Mouse (Mus musculus): Measurements from ENCODE around the gene Ttc7. TPM values are rescaled to one million over a fixed set of nuclear protein-coding genes. Genes with fewer than 3 reads are reported as not detected.
A peak's percentile ranks its signal among the peaks of the same experiment; 100 is the strongest.

Ttc7 gene
- polyA plus RNA-seq, 1 experiment from 2014 or later: 4.9 TPM

DNA sequence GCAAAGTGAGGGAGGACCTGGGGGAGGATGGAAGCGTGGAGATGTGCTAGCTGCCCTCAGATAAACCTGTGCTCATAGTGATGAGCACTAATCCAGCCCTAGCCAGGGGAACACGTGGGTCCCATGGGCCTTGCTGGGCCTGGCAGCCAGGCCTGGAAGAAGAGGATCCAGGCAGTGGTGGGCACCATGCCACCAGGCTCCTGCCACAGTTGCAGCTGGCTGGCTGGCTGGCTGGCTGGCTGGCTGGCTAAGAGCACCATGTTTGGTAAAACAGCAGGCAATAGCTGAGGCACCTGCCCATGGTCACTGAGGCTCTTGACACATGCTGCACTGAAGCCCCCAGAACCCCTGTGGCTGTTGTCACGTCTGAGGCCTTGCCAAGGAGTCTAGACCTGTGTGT is 85.0 kb downstream of the Ttc7 start:
- WGBS: 63% methylated on average over 3 of the region's 3 CpGs
- 0 out of 2 replicates have a peak, but pooled peaks have one; percentile 13 for ATAC-seq (replicated peaks)
- Histone ChIP-seq H3K27ac (0 out of 2 replicates have a peak overlapping the region, but pooled peaks have one; percentile 4), H3K27me3 (replicated peaks) (no peaks in the 10 kb centered on the region), H3K9ac (no peak overlapping the region), H3K4me1 (peaks cover 41% of the 10 kb centered on the region), H3K9me3 (no peaks in the 10 kb centered on the region), H3K4me2 (no peak overlapping the region), H3K4me3 (no peak overlapping the region), H3K36me3 (replicated peaks) (no peaks in the 10 kb centered on the region)

DNA sequence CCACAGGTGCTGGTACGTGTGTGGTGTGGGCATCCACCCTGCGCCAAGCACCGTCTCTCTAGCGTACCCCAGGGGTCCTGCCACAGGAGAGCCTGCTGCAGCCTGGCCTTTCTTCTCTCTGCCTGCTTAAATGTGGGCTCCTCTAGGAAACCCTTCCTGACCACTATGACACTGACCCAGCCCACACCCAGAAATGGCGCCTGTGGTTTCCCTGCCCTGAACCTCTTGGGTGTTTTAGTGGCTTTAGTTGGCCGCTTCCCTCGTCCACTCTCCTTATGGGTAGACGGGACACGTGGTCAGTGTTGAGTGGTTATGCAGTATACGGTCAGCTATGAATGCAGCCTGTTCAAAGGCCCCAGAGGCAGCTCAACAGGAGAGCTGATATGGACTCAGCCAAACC is 85.8 kb downstream of the Ttc7 start:
- Histone ChIP-seq H3K4me2 (no peak overlapping the region), H3K9me3 (no peaks in the 10 kb centered on the region), H3K4me3 (no peak overlapping the region), H3K9ac (no peak overlapping the region), H3K36me3 (replicated peaks) (no peaks in the 10 kb centered on the region), H3K27me3 (replicated peaks) (no peaks in the 10 kb centered on the region), H3K4me1 (peaks cover 48% of the 10 kb centered on the region), H3K27ac (no peak overlapping the region)
- no peak for ATAC-seq (replicated peaks)
- WGBS: 87% methylated on average over 10 of the region's 10 CpGs

DNA sequence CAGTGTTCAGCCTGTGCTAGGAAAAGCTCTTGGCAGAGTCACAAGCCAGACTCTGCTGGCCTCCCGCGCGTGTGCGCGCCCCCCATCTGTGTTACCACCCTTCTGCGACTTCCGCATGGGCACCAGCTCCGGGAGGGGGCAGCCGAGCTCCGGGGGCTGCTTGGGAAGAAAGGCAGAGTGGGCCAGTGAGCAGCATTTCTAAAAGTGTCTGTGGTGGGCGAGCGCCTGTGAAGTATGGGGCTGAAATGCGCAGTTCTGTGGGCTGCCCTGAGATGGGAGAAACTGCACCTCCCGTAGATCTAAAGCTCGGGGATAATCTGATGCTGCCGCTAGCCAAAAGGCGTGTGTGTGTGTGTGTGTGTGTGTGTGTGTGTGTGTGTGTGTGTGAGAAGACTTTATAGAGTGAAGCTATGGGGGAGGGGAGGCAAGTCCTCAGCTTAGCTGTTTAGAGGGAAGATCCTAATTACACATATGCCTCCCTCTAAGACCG is 86.6 kb downstream of the Ttc7 start:
- Histone ChIP-seq H3K4me1 (peaks cover 48% of the 10 kb centered on the region), H3K27ac (no peak overlapping the region), H3K27me3 (replicated peaks) (no peaks in the 10 kb centered on the region), H3K36me3 (replicated peaks) (no peaks in the 10 kb centered on the region), H3K9me3 (no peaks in the 10 kb centered on the region), H3K9ac (no peak overlapping the region), H3K4me2 (no peak overlapping the region), H3K4me3 (no peak overlapping the region)
- 59% methylated on average over 18 of the region's 18 CpGs for WGBS
- peak; percentile 25; the same call in 1 of the 2 replicates for ATAC-seq (replicated peaks)

- WGBS: 46% methylated on average over 7 of the region's 7 CpGs
- Histone ChIP-seq H3K36me3 (replicated peaks) (no peaks in the 10 kb centered on the region), H3K4me2 (no peak overlapping the region), H3K4me1 (peaks cover 45% of the 10 kb centered on the region), H3K9me3 (no peaks in the 10 kb centered on the region), H3K27ac (peak overlapping the region; percentile 79), H3K9ac (no peak overlapping the region), H3K27me3 (replicated peaks) (no peaks in the 10 kb centered on the region), H3K4me3 (no peak overlapping the region)
- peak; percentile 34; the same call in 1 of the 2 replicates for ATAC-seq (replicated peaks)
These were observed 89.5 kb downstream of the Ttc7 start for GRCm38 (mm10) chr17:87372189-87372588.

DNA sequence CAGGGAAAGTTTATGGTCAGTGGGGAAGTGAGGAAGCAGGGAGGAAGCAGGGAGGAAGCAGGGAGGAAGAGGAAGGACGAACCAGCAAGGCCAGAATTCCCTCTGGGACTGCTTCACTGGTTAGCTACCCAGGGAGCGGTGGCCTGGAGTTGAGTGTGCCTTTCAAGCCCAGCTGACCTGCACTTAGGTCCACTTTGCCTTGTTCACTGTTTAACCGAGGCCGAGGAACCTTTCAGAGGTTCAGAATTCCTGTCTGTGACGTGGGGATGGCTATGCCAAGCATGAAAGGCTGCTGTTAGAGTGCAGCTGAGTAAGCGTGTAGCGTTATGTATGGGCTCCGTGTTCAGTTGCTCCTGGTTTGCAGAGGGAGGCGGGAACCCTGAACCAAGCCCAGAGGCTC is 90.6 kb downstream of the Ttc7 start:
- Histone ChIP-seq H3K27me3 (replicated peaks) (no peaks in the 10 kb centered on the region), H3K9me3 (no peaks in the 10 kb centered on the region), H3K4me1 (peaks cover 46% of the 10 kb centered on the region), H3K4me2 (no peak overlapping the region), H3K4me3 (no peak overlapping the region), H3K9ac (no peak overlapping the region), H3K36me3 (replicated peaks) (no peaks in the 10 kb centered on the region), H3K27ac (peak overlapping the region; percentile 79)
- WGBS: 88% methylated on average over 9 of the region's 9 CpGs
- ATAC-seq (replicated peaks): no peak

DNA sequence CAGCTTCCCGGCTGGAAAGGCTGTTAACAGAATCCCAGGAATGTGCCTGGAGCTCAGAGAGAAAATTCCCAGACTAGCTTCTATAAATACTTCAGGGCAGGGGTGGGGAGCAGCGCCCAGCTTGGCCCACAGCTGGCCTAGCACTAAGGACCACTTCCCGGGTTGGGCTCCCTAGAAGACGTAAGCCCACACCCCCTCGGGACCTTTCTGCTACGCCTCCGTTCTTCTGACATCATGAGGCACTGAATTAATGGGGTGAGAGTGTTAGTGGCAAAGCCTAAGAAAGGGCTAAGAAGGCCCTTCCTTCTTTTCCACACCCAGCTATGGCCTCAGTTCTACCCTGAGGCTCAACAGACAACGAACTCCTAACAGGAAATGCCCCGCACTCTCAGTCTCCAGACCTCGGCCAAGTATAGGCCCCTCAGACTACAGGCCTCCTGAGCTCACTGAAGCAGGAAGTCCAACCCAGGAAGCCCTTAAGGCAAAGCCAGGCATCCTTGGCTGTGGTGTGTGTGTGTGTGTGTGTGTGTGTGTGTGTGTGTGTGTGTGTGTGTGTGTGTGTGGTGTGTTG is 93.3 kb downstream of the Ttc7 start:
- no peak overlapping the region for H3K27ac ChIP-seq
- no peaks in the 10 kb centered on the region for H3K9me3 ChIP-seq
- no peaks in the 10 kb centered on the region for H3K36me3 ChIP-seq (replicated peaks)
- no peak for ATAC-seq (replicated peaks)
- no peak overlapping the region for H3K4me3 ChIP-seq
- peaks cover 53% of the 10 kb centered on the region for H3K4me1 ChIP-seq
- no peaks in the 10 kb centered on the region for H3K27me3 ChIP-seq (replicated peaks)
- H3K9ac ChIP-seq: no peak overlapping the region
- H3K4me2 ChIP-seq: no peak overlapping the region
- 70% methylated on average over 10 of the region's 10 CpGs for WGBS

DNA sequence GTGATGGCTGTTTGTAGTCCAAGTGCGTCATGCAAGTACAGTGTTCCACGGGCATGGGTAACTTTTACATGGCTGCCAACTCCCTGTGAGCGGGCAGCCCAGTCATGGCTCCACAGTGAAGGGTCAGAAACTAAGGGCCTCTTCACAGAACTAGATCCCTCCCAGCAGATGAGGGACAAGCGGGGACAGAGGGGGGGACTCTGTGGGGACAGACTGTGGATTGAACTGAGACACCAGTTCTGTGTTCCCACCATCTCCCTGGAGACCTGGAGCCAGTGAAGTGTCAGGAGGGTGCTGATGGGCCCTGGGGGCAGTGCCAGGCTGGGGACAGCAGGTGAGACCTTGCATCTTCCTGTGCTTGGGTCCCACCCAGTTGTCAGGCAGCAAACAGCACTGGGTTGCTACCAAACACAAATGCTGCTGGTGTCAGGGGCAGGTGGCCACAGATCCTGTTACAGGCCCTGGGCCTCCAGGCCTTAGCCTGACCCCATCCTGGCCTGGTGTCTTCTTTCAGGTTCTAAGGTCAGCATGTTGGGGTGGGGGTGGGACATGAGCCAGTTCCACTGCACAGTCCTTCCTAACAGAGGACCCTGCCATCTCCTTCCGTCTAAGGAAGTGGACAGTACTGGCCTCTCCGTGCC is 94.3 kb downstream of the Ttc7 start:
- no peak overlapping the region for H3K27ac ChIP-seq
- H3K9ac ChIP-seq: no peak overlapping the region
- no peak for ATAC-seq (replicated peaks)
- no peaks in the 10 kb centered on the region for H3K27me3 ChIP-seq (replicated peaks)
- H3K4me3 ChIP-seq: no peak overlapping the region
- no peaks in the 10 kb centered on the region for H3K9me3 ChIP-seq
- 90% methylated on average over 6 of the region's 6 CpGs for WGBS
- peaks cover 50% of the 10 kb centered on the region for H3K4me1 ChIP-seq
- H3K36me3 ChIP-seq (replicated peaks): no peaks in the 10 kb centered on the region
- H3K4me2 ChIP-seq: no peak overlapping the region

DNA sequence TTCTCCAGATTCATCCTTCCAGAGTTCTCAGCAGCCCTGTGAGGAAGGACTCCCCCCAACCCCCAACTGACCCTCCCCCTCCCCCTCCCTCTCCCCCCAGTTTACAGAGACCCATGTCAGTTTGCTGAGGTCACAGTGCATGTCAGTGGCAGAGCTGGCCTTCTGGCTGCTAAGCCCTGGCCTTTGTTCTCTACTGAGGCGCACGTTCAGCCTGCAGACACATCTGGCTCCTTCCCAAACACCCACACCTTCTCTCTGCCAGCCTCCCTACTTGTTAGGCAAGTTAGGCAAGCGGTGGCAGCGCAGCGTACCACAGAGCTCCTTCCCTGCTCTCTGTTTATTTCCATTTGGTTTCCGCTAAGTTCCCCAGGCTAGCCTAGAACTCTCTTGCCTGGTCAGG is 94.8 kb downstream of the Ttc7 start:
- Histone ChIP-seq H3K4me2 (no peak overlapping the region), H3K36me3 (replicated peaks) (no peaks in the 10 kb centered on the region), H3K4me1 (peaks cover 44% of the 10 kb centered on the region), H3K27me3 (replicated peaks) (no peaks in the 10 kb centered on the region), H3K9me3 (no peaks in the 10 kb centered on the region), H3K27ac (peak overlapping the region; percentile 77; the same call in 1 of the 2 replicates), H3K9ac (no peak overlapping the region), H3K4me3 (no peak overlapping the region)
- ATAC-seq (replicated peaks): no peak
- 57% methylated on average over 6 of the region's 6 CpGs for WGBS

GRCm38 (mm10) chr17:87378354-87379159 is 95.9 kb downstream of the Ttc7 start:
- H3K9me3 ChIP-seq: no peaks in the 10 kb centered on the region
- peak overlapping the region; percentile 77 for H3K27ac ChIP-seq
- WGBS: 25% methylated on average over 16 of the region's 16 CpGs
- H3K4me3 ChIP-seq: no peak overlapping the region
- H3K4me2 ChIP-seq: peak overlapping the region; percentile 19; the same call in 1 of the 2 replicates
- no peaks in the 10 kb centered on the region for H3K36me3 ChIP-seq (replicated peaks)
- no peaks in the 10 kb centered on the region for H3K27me3 ChIP-seq (replicated peaks)
- peaks cover 36% of the 10 kb centered on the region for H3K4me1 ChIP-seq
- H3K9ac ChIP-seq: no peak overlapping the region
- peak; percentile 74 for ATAC-seq (replicated peaks)

DNA sequence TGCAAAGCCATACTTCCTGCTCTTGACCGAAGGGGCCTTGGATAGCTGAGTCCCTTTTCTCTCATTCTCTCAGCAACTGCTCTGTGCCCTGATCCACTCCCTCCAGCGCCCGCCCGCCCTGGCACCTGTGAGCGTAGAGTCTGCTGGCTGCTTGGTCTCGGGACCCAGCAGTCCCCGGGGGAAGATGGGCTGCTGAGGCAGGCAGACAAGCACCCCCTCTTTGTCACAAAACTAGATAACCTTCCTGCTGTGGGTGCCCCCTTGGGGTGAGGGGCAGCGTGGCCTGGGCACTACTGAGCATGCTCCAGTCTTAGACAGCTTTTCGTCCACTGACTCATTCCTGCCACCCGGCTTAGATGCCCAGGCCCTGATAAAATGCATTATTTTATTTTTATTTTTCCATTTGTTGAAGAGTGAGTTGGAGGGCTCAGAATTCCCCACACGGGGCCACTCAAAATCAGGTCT is 96.5 kb downstream of the Ttc7 start:
- Histone ChIP-seq H3K4me1 (peaks cover 36% of the 10 kb centered on the region), H3K27ac (peak overlapping the region; percentile 77), H3K27me3 (replicated peaks) (no peaks in the 10 kb centered on the region), H3K9ac (no peak overlapping the region), H3K36me3 (replicated peaks) (no peaks in the 10 kb centered on the region), H3K4me3 (no peak overlapping the region), H3K9me3 (no peaks in the 10 kb centered on the region), H3K4me2 (peak overlapping the region; percentile 19; the same call in 1 of the 2 replicates)
- ATAC-seq (replicated peaks): peak; percentile 28; the same call in 1 of the 2 replicates
- 56% methylated on average over 11 of the region's 11 CpGs for WGBS

GRCm38 (mm10) chr17:87379821-87380220 is 97.1 kb downstream of the Ttc7 start:
- Histone ChIP-seq H3K4me2 (no peak overlapping the region), H3K27ac (0 out of 2 replicates have a peak overlapping the region, but pooled peaks have one; percentile 39), H3K9ac (no peak overlapping the region), H3K36me3 (replicated peaks) (no peaks in the 10 kb centered on the region), H3K4me3 (no peak overlapping the region), H3K27me3 (replicated peaks) (no peaks in the 10 kb centered on the region), H3K4me1 (peaks cover 36% of the 10 kb centered on the region), H3K9me3 (no peaks in the 10 kb centered on the region)
- ATAC-seq (replicated peaks): no peak
- WGBS: 47% methylated on average over 10 of the region's 10 CpGs

- Histone ChIP-seq H3K27ac (no peak overlapping the region), H3K4me2 (no peak overlapping the region), H3K4me1 (peaks cover 36% of the 10 kb centered on the region), H3K4me3 (no peak overlapping the region), H3K27me3 (replicated peaks) (no peaks in the 10 kb centered on the region), H3K36me3 (replicated peaks) (no peaks in the 10 kb centered on the region), H3K9ac (no peak overlapping the region), H3K9me3 (no peaks in the 10 kb centered on the region)
- ATAC-seq (replicated peaks): no peak
- 78% methylated on average over 9 of the region's 9 CpGs for WGBS
These were observed 98.0 kb downstream of the Ttc7 start for GRCm38 (mm10) chr17:87380681-87381080.

Measured in midbrain, embryonic 15.5 days (tissue).